Mouse (Mus musculus) forebrain, embryonic 16.5 days (tissue): ENCODE results near the gene Ptpn18. TPM values are rescaled to one million over a fixed set of nuclear protein-coding genes. Genes with fewer than 3 reads are reported as not detected.
"Not testable (repeated sequence)": the region's sequence is repeated elsewhere in the genome, so short reads cannot be mapped to it uniquely, and the experiment has no call there.

Experiments
- ATAC-seq: fragments of 200-750 bp; cut with Nextera tagmentation; 2 replicates; pipeline ENCODE4 v1.8.0; 2017; ENCODE audit warnings: mild to moderate bottlenecking, moderate library complexity
- H3K27ac ChIP-seq: fragments of 300-500 bp; sonication (generic); 2 replicates; pipeline ENCODE4 v1.5.1; 2014; ENCODE audit warnings: low read length, control low read depth
- H3K27me3 ChIP-seq: fragments of 300-500 bp; sonication (generic); replicated peaks from 2 replicates; pipeline ENCODE4 v1.6.1; 2014; ENCODE audit warnings: low read length; ENCODE audit not compliant: control insufficient read depth, insufficient read depth
- H3K36me3 ChIP-seq: fragments of 300-500 bp; sonication (generic); 2 replicates; pipeline ENCODE4 v1.6.1; 2014; ENCODE audit not compliant: control insufficient read depth, insufficient read depth
- H3K4me1 ChIP-seq: fragments of 300-500 bp; sonication (generic); replicated peaks from 2 replicates; pipeline ENCODE4 v1.6.1; 2014; ENCODE audit warnings: low read length; ENCODE audit not compliant: control insufficient read depth, insufficient read depth
- H3K4me2 ChIP-seq: fragments of 300-500 bp; sonication (generic); 2 replicates; pipeline ENCODE4 v1.6.1; 2014; ENCODE audit warnings: mild to moderate bottlenecking, low read length, control low read depth
- H3K4me3 ChIP-seq: fragments of 300-500 bp; sonication (generic); replicated peaks from 2 replicates; pipeline ENCODE4 v1.5.1; 2014; ENCODE audit warnings: mild to moderate bottlenecking, low read length, control low read depth
- H3K9ac ChIP-seq: fragments of 300-500 bp; sonication (generic); replicated peaks from 2 replicates; pipeline ENCODE4 v1.6.1; 2014; ENCODE audit warnings: low read depth, low read length, control low read depth
- H3K9me3 ChIP-seq: fragments of 300-500 bp; sonication (generic); 2 replicates; pipeline ENCODE4 v1.6.1; 2016; ENCODE audit warnings: low read length; ENCODE audit not compliant: control insufficient read depth
- WGBS: fragments of 180-500 bp; shearing (Covaris S2); extraction: QIAGEN DNeasy Blood & Tissue Kit; methylation state at CpG from one replicate; pipeline ENCODE4 v1.1.7; 2014; 5-methylcytosine and 5-hydroxymethylcytosine counted together
- polyA plus RNA-seq: library from polyadenylated mRNA; unstranded; fragments of >200 nt; fragmentation: Nextera tagmentation; extraction: Ambion mirVana; gene quantifications from 2 replicates; pipeline ENCODE4 v1.2.1, GENCODE M21; 2015

Gene Ptpn18
- polyA plus RNA-seq, 1 experiment from 2014 or later: 4.0 TPM

DNA sequence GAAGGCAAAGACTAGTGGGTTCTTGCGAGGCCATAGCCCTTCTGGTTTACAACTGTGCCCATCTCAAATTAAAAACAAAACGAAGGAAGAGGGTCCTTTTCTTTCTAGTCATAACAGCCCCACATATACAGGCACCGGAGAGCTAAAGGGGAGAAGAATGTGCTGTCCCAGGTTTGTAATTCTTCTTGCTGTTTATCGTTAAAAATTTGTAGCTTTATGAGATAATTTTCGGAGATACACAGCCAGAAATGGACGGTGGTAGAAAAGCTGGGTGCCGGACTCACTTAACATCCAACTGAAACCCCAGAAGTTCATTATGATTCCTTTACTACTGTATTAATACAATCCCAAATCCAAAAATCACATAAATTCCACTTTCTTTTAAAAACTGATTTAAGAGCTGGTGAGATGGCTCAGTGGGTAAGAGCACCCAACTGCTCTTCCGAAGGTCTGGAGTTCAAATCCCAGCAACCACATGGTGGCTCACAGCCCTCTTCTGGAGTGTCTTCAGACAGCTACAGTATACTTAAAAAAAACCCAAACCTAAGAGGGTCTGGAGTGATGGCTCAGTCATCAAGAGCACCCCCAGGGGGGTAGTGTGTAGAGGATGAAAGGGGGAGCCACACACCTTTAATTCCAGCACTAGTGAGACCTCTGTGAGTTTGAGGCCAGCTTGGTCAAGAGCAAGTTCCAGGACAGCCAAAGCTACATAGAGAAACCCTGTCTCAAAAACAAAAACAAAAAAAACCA is 24.0 kb upstream of the Ptpn18 start:
- H3K9me3 ChIP-seq: peaks cover 15% of the 10 kb centered on the region
- no peak for ATAC-seq
- H3K27me3 ChIP-seq: no peaks in the 10 kb centered on the region
- 31% methylated on average over 8 of the region's 8 CpGs for WGBS
- H3K36me3 ChIP-seq: peaks cover 9% of the 10 kb centered on the region
- H3K4me1 ChIP-seq: peaks cover 28% of the 10 kb centered on the region
- H3K27ac ChIP-seq: peak overlapping the region; percentile 95
- H3K4me2 ChIP-seq: peak overlapping the region; percentile 54
- peak overlapping the region; percentile 77 for H3K9ac ChIP-seq
- H3K4me3 ChIP-seq: peak overlapping the region; percentile 66

DNA sequence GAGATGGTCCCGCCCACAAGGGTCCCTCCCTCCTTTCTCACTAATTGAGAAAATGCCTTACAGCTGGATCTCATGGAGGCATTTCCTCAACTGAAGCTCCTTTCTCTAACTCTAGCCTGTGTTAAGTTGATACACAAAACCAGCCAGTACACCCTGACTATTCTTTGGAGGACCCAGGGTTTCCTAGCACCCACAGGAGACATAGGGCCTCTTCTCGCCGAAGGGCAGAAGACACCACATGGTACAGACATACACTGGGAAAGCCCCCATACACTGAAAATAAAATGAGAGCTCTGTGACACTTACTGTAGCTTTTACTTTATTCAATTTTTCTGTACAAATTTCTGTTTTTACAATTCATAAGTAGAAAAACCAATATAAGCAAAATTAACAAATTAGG is 23.2 kb upstream of the Ptpn18 start:
- ATAC-seq: no peak
- H3K27ac ChIP-seq: no peak overlapping the region
- H3K4me3 ChIP-seq: no peak overlapping the region
- H3K4me1 ChIP-seq: peaks cover 33% of the 10 kb centered on the region
- no peak overlapping the region for H3K4me2 ChIP-seq
- peaks cover 8% of the 10 kb centered on the region for H3K9me3 ChIP-seq
- H3K36me3 ChIP-seq: peaks cover 3% of the 10 kb centered on the region
- no peak overlapping the region for H3K9ac ChIP-seq
- WGBS: 92% methylated on average over 3 of the region's 3 CpGs
- no peaks in the 10 kb centered on the region for H3K27me3 ChIP-seq

DNA sequence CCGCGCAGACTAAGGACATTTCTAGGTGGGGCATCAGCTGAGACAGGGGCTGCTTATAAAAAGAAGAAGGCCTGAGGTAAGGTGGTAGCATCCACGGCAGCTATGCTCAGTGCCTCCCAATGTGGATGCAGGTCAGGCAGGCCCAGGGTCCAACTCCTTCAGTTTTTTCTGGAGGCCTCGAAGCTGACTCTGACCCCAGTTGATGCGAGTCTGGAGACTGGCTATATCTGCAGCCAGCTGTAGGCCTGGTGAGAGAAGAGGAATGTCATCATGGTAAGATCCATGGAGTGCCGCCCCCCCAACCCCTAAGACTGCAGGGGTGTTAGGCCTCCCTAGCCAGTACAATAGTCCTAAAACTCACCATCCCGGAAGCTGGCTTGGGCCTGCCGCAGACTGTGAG is 22.2 kb upstream of the Ptpn18 start:
- not testable (repeated sequence) for H3K4me2 ChIP-seq, H3K9ac ChIP-seq, H3K36me3 ChIP-seq, H3K4me3 ChIP-seq, ATAC-seq, H3K27me3 ChIP-seq, H3K27ac ChIP-seq, H3K9me3 ChIP-seq
- WGBS: 92% methylated on average over 8 of the region's 8 CpGs
- H3K4me1 ChIP-seq: peaks cover 30% of the 10 kb centered on the region

DNA sequence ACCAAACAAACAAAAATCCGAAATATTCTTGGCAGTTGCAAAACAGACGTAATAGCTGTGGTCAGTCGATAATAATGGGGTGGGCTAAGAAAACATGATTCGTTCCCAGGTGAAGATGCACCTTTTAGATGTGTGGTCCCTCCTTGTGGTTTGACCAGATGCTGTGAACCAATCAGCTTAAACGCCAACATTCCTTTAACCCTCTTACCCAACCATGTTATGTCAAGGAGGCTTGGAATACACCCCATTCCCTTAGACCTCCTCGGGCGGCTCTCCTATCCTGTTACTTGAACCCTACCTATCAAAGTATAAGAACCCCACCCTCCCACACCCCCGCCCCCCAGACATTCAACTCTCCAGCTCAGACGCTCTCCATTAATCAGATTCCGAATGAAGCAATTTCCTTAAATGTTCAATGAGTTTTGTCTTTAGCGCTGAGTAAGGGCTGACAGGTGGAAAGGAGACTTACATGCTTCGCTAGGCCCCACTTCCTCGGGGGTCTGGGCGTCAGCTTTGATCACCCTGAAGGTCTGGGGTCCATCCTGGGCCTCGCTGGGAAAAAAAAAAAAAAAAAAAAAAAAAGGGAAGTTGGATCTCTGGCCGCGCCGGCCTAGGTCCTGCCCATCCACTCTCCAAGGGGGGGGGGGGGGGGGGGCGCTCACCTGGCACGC is 21.0 kb upstream of the Ptpn18 start:
- Histone ChIP-seq H3K36me3 (peaks cover 8% of the 10 kb centered on the region), H3K9me3 (no peaks in the 10 kb centered on the region), H3K27ac (no peak overlapping the region), H3K27me3 (no peaks in the 10 kb centered on the region), H3K4me1 (peaks cover 24% of the 10 kb centered on the region), H3K4me3 (peak overlapping the region; percentile 90), H3K4me2 (peak overlapping the region; percentile 68), H3K9ac (peak overlapping the region; percentile 56)
- no peak for ATAC-seq
- WGBS: 51% methylated on average over 14 of the region's 20 CpGs

DNA sequence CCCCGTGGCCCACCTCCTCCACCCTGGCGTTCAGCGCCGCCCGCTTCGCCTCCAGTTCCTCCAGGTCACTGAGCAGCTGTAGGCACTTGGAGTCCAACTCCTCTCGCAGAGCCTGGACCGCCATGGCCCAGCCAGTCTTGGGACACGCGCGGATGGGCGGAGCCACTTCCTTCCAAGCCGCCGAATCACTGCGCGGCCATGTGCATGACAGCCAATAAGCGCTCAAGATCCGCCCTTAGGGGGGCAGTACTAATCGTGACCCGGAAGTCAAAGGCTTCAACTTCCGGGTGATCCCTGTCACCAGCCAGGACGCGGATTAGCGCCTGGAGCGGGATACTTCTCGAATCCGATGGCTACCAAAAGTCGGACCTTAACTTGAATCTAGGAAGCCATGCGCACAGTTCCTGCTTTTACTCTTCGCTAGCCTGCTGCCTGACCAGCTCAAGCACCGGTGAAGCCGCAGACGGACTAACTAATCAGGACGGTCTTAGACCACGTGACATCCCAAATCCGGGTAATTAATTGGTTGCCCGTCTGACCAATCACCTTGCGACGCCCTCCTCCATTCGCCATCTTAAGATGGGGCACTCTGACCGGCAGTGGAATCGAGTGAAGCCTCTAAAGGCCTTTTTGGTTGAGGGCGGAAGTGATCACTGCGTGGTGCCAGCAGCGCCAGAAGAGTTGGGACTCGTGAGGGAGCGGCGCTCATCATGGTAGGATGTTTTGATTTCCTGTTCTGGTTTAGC is 20.2 kb upstream of the Ptpn18 start, which contains the start of the genes Ccdc115 and Imp4:
TSS of gene Ccdc115 (minus strand) at position 458 of the 746 bp plus-strand sequence.
TSS of gene Imp4 (plus strand) at position 637 of the 746 bp plus-strand sequence.
- peak within 1 kb of the TSS; percentile 88 for H3K4me2 ChIP-seq
- H3K36me3 ChIP-seq: peaks cover 17% of the 10 kb centered on the region
- no peaks in the 10 kb centered on the region for H3K27me3 ChIP-seq
- no peaks in the 10 kb centered on the region for H3K9me3 ChIP-seq
- H3K4me1 ChIP-seq: peaks cover 17% of the 10 kb centered on the region
- peak within 1 kb of the TSS; percentile 80 for H3K27ac ChIP-seq
- peak; percentile 95 for ATAC-seq
- H3K4me3 ChIP-seq: peak within 1 kb of the TSS; percentile 90
- peak within 1 kb of the TSS; percentile 69 for H3K9ac ChIP-seq
- under 1% methylated on average over 48 of the region's 48 CpGs for WGBS

DNA sequence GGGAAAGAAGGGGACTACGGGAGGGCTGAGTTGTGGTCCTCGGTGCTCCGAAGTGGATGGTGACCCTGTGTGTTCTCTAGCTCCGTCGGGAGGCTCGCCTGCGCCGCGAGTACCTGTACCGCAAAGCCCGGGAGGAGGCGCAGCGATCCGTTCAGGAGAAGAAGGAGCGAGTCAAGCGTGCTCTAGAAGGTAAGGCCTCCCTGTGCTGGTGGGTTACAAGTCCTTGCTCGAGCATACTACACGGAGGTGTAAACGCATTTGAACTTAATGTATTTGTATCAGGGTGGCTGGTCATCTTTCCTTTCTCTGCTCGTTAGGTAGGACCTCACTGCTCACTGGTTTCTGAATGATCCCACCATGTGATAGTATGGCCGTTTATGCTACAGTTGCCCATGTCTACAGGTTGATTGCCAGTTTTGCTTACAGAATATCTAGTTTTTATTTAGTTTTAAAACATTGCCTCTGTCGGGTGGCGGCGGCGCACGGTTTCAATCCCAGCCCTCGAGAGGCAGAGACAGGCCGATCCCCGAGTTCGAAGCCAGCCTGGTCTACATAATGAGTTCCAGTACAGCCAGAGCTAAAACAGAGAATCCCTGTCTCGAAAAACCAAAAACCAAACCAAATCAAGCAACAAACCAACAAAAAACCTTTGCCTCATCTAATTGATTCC is 19.5 kb upstream of the Ptpn18 start:
- H3K27ac ChIP-seq: peak overlapping the region; percentile 75
- H3K4me3 ChIP-seq: peak overlapping the region; percentile 90
- 7% methylated on average over 31 of the region's 31 CpGs for WGBS
- peaks cover 17% of the 10 kb centered on the region for H3K4me1 ChIP-seq
- no peaks in the 10 kb centered on the region for H3K27me3 ChIP-seq
- peaks cover 22% of the 10 kb centered on the region for H3K36me3 ChIP-seq
- H3K9ac ChIP-seq: peak overlapping the region; percentile 69
- peak overlapping the region; percentile 88 for H3K4me2 ChIP-seq
- H3K9me3 ChIP-seq: no peaks in the 10 kb centered on the region
- ATAC-seq: peak; percentile 49

DNA sequence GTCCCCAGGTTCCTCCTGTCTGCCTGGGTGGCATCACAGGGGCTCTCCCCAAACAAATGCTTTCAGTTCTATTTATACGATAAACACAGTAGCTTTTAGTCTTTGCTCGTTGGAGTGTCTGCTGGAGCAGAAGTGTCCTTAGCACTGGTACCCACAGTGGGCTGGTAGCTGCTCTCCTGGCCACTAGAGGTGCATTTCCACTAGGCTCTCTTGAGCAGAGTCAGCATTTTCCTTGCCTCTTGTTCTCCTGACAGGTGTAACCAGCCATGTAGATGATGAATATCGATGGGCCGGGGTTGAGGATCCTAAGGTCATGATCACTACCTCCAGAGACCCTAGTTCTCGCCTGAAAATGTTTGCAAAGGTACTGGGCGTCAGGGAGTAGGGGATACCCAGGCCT is 16.4 kb upstream of the Ptpn18 start:
- Histone ChIP-seq H3K4me2 (no peak overlapping the region), H3K27me3 (no peaks in the 10 kb centered on the region), H3K27ac (no peak overlapping the region), H3K36me3 (peaks cover 27% of the 10 kb centered on the region), H3K9me3 (no peaks in the 10 kb centered on the region), H3K4me1 (peaks cover 15% of the 10 kb centered on the region), H3K4me3 (no peak overlapping the region), H3K9ac (no peak overlapping the region)
- no peak for ATAC-seq
- 96% methylated on average over 6 of the region's 6 CpGs for WGBS

DNA sequence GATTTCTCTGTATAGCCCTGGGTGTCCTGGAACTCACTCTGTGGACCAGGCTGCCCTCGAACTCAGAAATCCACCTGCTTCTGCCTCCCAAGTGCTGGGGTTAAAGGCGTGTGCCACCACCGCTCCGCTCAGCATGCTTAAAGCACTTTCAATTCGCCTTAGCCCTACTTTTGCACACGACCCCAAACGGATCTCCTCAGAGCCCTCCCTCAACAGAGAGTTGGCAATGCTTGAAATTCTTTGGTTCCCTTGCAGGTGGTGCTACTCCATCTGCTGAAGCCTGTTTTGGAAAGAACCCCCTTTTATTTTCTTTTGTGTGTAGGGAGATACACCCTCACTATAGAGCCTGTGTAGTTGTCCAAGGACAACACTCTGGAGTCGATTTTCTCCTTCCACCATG is 1.1 kb upstream of the Ptpn18 start:
- Histone ChIP-seq H3K36me3 (no peaks in the 10 kb centered on the region), H3K27ac (no peak overlapping the region), H3K4me1 (peaks cover 5% of the 10 kb centered on the region), H3K9me3 (no peaks in the 10 kb centered on the region), H3K4me3 (no peak overlapping the region), H3K27me3 (peaks cover 24% of the 10 kb centered on the region), H3K4me2 (no peak overlapping the region), H3K9ac (no peak overlapping the region)
- no peak for ATAC-seq
- WGBS: 36% methylated on average over 8 of the region's 8 CpGs

DNA sequence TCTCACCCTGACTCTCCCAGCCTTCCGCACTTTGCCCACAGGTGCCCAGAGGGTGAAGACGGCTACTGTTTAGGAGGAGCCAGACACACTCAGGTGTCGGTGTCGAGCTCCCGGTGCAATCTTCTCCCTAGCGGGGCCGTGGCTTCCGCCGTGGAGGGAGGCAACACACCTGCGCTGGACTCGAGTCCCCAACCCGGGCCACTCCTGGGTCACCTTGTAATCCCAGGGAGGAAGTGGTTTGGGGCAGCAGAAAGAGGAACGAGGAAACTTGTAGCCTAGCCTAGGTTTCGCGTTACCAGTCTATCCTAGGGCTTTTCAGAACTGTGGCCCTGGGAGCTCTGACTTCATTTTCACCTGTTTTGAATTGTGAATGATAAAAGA is 489 bp downstream of the Ptpn18 start:
- WGBS: 3% methylated on average over 15 of the region's 15 CpGs
- no peak for ATAC-seq
- Histone ChIP-seq H3K4me3 (peak overlapping the region; percentile 64), H3K27ac (no peak overlapping the region), H3K4me2 (peak overlapping the region; percentile 91), H3K4me1 (peaks cover 5% of the 10 kb centered on the region), H3K9ac (peak overlapping the region; percentile 56), H3K27me3 (peaks cover 24% of the 10 kb centered on the region), H3K9me3 (no peaks in the 10 kb centered on the region), H3K36me3 (no peaks in the 10 kb centered on the region)
